Mouse (Mus musculus) left cerebral cortex, adult 18-20 months (tissue): ENCODE results near the gene Ghdc. TPM values are rescaled to one million over a fixed set of nuclear protein-coding genes. Genes with fewer than 3 reads are reported as not detected.
A peak's percentile ranks its signal among the peaks of the same experiment; 100 is the strongest.

Experiments
- DNase-seq, 2 experiments: peaks; one replicate each; pipeline ENCODE4 v3.0.0; 2021 to 2022; ENCODE audit warnings: low spot score in 2 of 2, mixed read lengths in 1 of 2
- total RNA-seq, 2 experiments: library from RNA; stranded (reverse); gene quantifications; 2 replicates each; pipeline ENCODE4 v1.2.3; 2021

The Ghdc gene
- total RNA-seq, 2 experiments from 2014 or later, result 7.0 to 8.6 TPM

- peak in 1 of 2 experiments; percentile 45 for DNase-seq
Observed at GRCm38 (mm10) chr11:100748620-100749019, 22.1 kb downstream of the Ghdc start.

GRCm38 (mm10) chr11:100747114-100747513, 23.6 kb downstream of the Ghdc start:
- DNase-seq, result no peak

- no peak for DNase-seq
Observed at GRCm38 (mm10) chr11:100746546-100746945, 24.2 kb downstream of the Ghdc start.

- DNase-seq, result peak; percentile 61 to 64
Observed at GRCm38 (mm10) chr11:100745085-100745484, 25.7 kb downstream of the Ghdc start.

- DNase-seq, result no peak
Observed at GRCm38 (mm10) chr11:100741348-100741747, 29.4 kb downstream of the Ghdc start.

GRCm38 (mm10) chr11:100738749-100739148, 32.0 kb downstream of the Ghdc start:
- DNase-seq, result no peak

GRCm38 (mm10) chr11:100738066-100738604, 32.6 kb downstream of the Ghdc start, which contains the start of gene Rab5c:
TSS of gene Rab5c (minus strand) at chr11:100738215.
- peak; percentile 99 for DNase-seq

GRCm38 (mm10) chr11:100737105-100737733, 33.5 kb downstream of the Ghdc start:
- DNase-seq, result no peak

- DNase-seq, result no peak
Observed at GRCm38 (mm10) chr11:100736746-100737080, 34.0 kb downstream of the Ghdc start.

- no peak for DNase-seq
Observed at GRCm38 (mm10) chr11:100735954-100736745, 34.6 kb downstream of the Ghdc start.

GRCm38 (mm10) chr11:100735134-100735865, 35.5 kb downstream of the Ghdc start:
- DNase-seq, result no peak

- no peak for DNase-seq
Observed at GRCm38 (mm10) chr11:100730477-100731205, 40.1 kb downstream of the Ghdc start.

GRCm38 (mm10) chr11:100729976-100730375, 40.8 kb downstream of the Ghdc start:
- DNase-seq, result no peak

- no peak for DNase-seq
Observed at GRCm38 (mm10) chr11:100728601-100729000, 42.2 kb downstream of the Ghdc start.

- DNase-seq, result no peak
Observed at GRCm38 (mm10) chr11:100727201-100727600, 43.6 kb downstream of the Ghdc start.

- DNase-seq, result no peak
Observed at GRCm38 (mm10) chr11:100724919-100725512, 45.7 kb downstream of the Ghdc start.

GRCm38 (mm10) chr11:100722493-100723028, 48.2 kb downstream of the Ghdc start:
- DNase-seq, result no peak

GRCm38 (mm10) chr11:100721776-100722492, 48.8 kb downstream of the Ghdc start:
- DNase-seq, result no peak

GRCm38 (mm10) chr11:100721254-100721653, 49.5 kb downstream of the Ghdc start:
- DNase-seq, result no peak

- peak in 1 of 2 experiments; percentile 45 for DNase-seq
Observed at GRCm38 (mm10) chr11:100720345-100720744, 50.4 kb downstream of the Ghdc start.
